Mouse (Mus musculus) intestine, postnatal 0 days (tissue): ENCODE results near the gene Ascc2. TPM values are rescaled to one million over a fixed set of nuclear protein-coding genes. Genes with fewer than 3 reads are reported as not detected.

Experiments used
- ATAC-seq: fragments of 200-750 bp; cut with Nextera tagmentation; 2 replicates; pipeline ENCODE4 v1.8.0; 2017; ENCODE audit warnings: mild to moderate bottlenecking, moderate TSS enrichment, moderate library complexity
- H3K27ac ChIP-seq: fragments of 300-500 bp; sonication (generic); 2 replicates; pipeline ENCODE4 v1.5.1; 2014; ENCODE audit warnings: mild to moderate bottlenecking, low read depth, low read length, moderate library complexity
- H3K27me3 ChIP-seq: fragments of 300-500 bp; sonication (generic); replicated peaks from 2 replicates; pipeline ENCODE4 v1.6.1; 2014; ENCODE audit warnings: low read length, mixed read lengths; ENCODE audit not compliant: control insufficient read depth, insufficient read depth
- H3K36me3 ChIP-seq: fragments of 300-500 bp; sonication (generic); 2 replicates; pipeline ENCODE4 v1.6.1; 2014; ENCODE audit warnings: mild to moderate bottlenecking, moderate library complexity; ENCODE audit not compliant: control insufficient read depth, insufficient read depth
- H3K4me1 ChIP-seq: fragments of 300-500 bp; sonication (generic); replicated peaks from 2 replicates; pipeline ENCODE4 v1.6.1; 2014; ENCODE audit warnings: antibody characterized with exemption, low read length, mixed read lengths; ENCODE audit not compliant: control insufficient read depth, insufficient read depth
- H3K4me2 ChIP-seq: fragments of 300-500 bp; sonication (generic); replicated peaks from 2 replicates; pipeline ENCODE4 v1.6.1; 2014; ENCODE audit warnings: low read depth, mild to moderate bottlenecking, moderate library complexity
- H3K4me3 ChIP-seq: fragments of 300-500 bp; sonication (generic); 2 replicates; pipeline ENCODE4 v1.5.1; 2014; ENCODE audit warnings: low read depth, low read length
- H3K9ac ChIP-seq: fragments of 300-500 bp; sonication (generic); 2 replicates; pipeline ENCODE4 v1.6.1; 2014; ENCODE audit warnings: mild to moderate bottlenecking, low read depth, low read length
- H3K9me3 ChIP-seq: fragments of 300-500 bp; sonication (generic); 2 replicates; pipeline ENCODE4 v1.6.1; 2016; ENCODE audit warnings: mixed run types; ENCODE audit not compliant: control insufficient read depth
- CTCF ChIP-seq: sonication (generic); IDR thresholded peaks from 2 replicates; pipeline ENCODE4 v1.5.1; 2016; ENCODE audit warnings: low read depth, mild to moderate bottlenecking, control low read depth, antibody characterized with exemption, moderate library complexity
- WGBS: fragments of 180-500 bp; shearing (Covaris S2); extraction: QIAGEN DNeasy Blood & Tissue Kit; methylation state at CpG from one replicate; pipeline ENCODE4 v1.1.7; 2014; 5-methylcytosine and 5-hydroxymethylcytosine counted together
- polyA plus RNA-seq: library from polyadenylated mRNA; unstranded; fragments of >200 nt; fragmentation: Nextera tagmentation; extraction: Ambion mirVana; gene quantifications from 2 replicates; pipeline ENCODE4 v1.2.1, GENCODE M21; 2015

Ascc2 gene
- polyA plus RNA-seq, 1 experiment from 2014 or later = 17.1 TPM

GRCm38 (mm10) chr11:4622997-4623396, 14.6 kb upstream of the Ascc2 start:
- no peaks in the 10 kb centered on the region for H3K36me3 ChIP-seq
- 66% methylated on average over 5 of the region's 5 CpGs for WGBS

GRCm38 (mm10) chr11:4625931-4626330, 11.6 kb upstream of the Ascc2 start:
- Histone ChIP-seq H3K27ac (no peak overlapping the region), H3K9me3 (no peaks in the 10 kb centered on the region), H3K4me1 (no peaks in the 10 kb centered on the region), H3K9ac (no peak overlapping the region), H3K4me3 (no peak overlapping the region), H3K36me3 (no peaks in the 10 kb centered on the region), H3K27me3 (no peaks in the 10 kb centered on the region), H3K4me2 (no peak overlapping the region)
- WGBS = 75% methylated on average over 7 of the region's 7 CpGs
- ATAC-seq = no peak
- TF ChIP-seq CTCF = no peak

More at GRCm38 (mm10) chr11:4622997-4623396, 14.6 kb upstream of the Ascc2 start:
- Histone ChIP-seq H3K4me1 (no peaks in the 10 kb centered on the region), H3K27ac (no peak overlapping the region), H3K4me3 (no peak overlapping the region), H3K9me3 (no peaks in the 10 kb centered on the region), H3K9ac (no peak overlapping the region), H3K27me3 (no peaks in the 10 kb centered on the region), H3K4me2 (no peak overlapping the region)
- TF ChIP-seq CTCF = no peak
- ATAC-seq = no peak

- Histone ChIP-seq H3K4me3 (no peak overlapping the region), H3K9ac (no peak overlapping the region), H3K4me2 (no peak overlapping the region), H3K9me3 (no peaks in the 10 kb centered on the region), H3K27me3 (no peaks in the 10 kb centered on the region), H3K27ac (no peak overlapping the region), H3K36me3 (no peaks in the 10 kb centered on the region), H3K4me1 (no peaks in the 10 kb centered on the region)
- ATAC-seq = no peak
- TF ChIP-seq CTCF = no peak
- WGBS = 72% methylated on average over 7 of the region's 7 CpGs
These were observed 9.9 kb upstream of the Ascc2 start for GRCm38 (mm10) chr11:4627636-4628035.

GRCm38 (mm10) chr11:4629861-4630280, 7.7 kb upstream of the Ascc2 start:
- TF ChIP-seq CTCF = no peak
- no peaks in the 10 kb centered on the region for H3K9me3 ChIP-seq
- H3K4me1 ChIP-seq = no peaks in the 10 kb centered on the region
- H3K27me3 ChIP-seq = no peaks in the 10 kb centered on the region
- WGBS = 30% methylated on average over 8 of the region's 8 CpGs
- no peak overlapping the region for H3K9ac ChIP-seq
- no peak overlapping the region for H3K4me3 ChIP-seq
- ATAC-seq = no peak
- H3K36me3 ChIP-seq = no peaks in the 10 kb centered on the region
- no peak overlapping the region for H3K4me2 ChIP-seq
- no peak overlapping the region for H3K27ac ChIP-seq

- no peak for ATAC-seq
- H3K36me3 ChIP-seq = no peaks in the 10 kb centered on the region
- H3K4me1 ChIP-seq = 0 out of 2 replicates have a peak, but pooled peaks cover 3% of the 10 kb centered on the region
- H3K27me3 ChIP-seq = no peaks in the 10 kb centered on the region
- H3K4me3 ChIP-seq = no peak overlapping the region
- no peak overlapping the region for H3K27ac ChIP-seq
- H3K9me3 ChIP-seq = no peaks in the 10 kb centered on the region
- H3K9ac ChIP-seq = no peak overlapping the region
- WGBS = 40% methylated on average over 2 of the region's 2 CpGs
- H3K4me2 ChIP-seq = no peak overlapping the region
- no peak for TF ChIP-seq CTCF
These were observed 4.1 kb upstream of the Ascc2 start for GRCm38 (mm10) chr11:4633420-4633819.

GRCm38 (mm10) chr11:4634395-4634794, 3.2 kb upstream of the Ascc2 start:
- Histone ChIP-seq H3K27me3 (no peaks in the 10 kb centered on the region), H3K9ac (no peak overlapping the region), H3K4me2 (no peak overlapping the region), H3K36me3 (no peaks in the 10 kb centered on the region), H3K4me1 (0 out of 2 replicates have a peak, but pooled peaks cover 10% of the 10 kb centered on the region), H3K27ac (no peak overlapping the region), H3K9me3 (no peaks in the 10 kb centered on the region), H3K4me3 (no peak overlapping the region)
- no peak for TF ChIP-seq CTCF
- 75% methylated on average over 5 of the region's 5 CpGs for WGBS
- ATAC-seq = no peak
